Mouse (Mus musculus): Measurements from ENCODE around the gene Gpx1. TPM values are rescaled to one million over a fixed set of nuclear protein-coding genes. Genes with fewer than 3 reads are reported as not detected.

The Gpx1 gene
- polyA plus RNA-seq, 1 experiment from 2014 or later: 6,280 TPM

GRCm38 (mm10) chr9:108378234-108378633, 39.5 kb downstream of the Gpx1 start:
- no peaks in the 10 kb centered on the region for H3K9me3 ChIP-seq (replicated peaks)
- no peaks in the 10 kb centered on the region for H3K27me3 ChIP-seq
- ATAC-seq (ENCODE audit: insufficient read depth): no peak
- H3K4me2 ChIP-seq: no peak overlapping the region
- no peak overlapping the region for H3K27ac ChIP-seq (replicated peaks)
- H3K36me3 ChIP-seq (replicated peaks): peaks cover 95% of the 10 kb centered on the region
- H3K4me1 ChIP-seq (replicated peaks): no peaks in the 10 kb centered on the region
- no peak overlapping the region for H3K4me3 ChIP-seq (replicated peaks)
- 71% methylated on average over 9 of the region's 9 CpGs for WGBS (ENCODE audit: insufficient replicate concordance)
- H3K9ac ChIP-seq: no peak overlapping the region

DNA sequence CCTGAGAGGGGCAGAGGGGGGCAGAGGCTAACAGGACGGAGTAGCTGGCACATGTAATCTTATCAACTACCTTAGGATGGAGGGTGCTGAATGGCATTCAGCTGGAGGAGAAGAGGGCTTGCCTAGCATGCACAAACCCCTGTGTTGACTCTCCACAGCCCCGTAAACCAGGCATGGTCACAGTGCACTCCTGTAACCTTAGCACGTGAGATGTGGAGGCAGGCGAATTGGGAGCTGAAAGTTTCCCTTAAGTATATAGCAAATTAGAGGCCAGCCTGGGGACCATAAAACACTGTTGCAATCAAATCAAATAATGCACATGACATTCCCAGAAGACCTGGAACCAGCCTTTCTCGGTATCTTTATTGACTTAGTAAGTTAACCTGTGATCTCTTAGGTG, 40.0 kb downstream of the Gpx1 start:
- Histone ChIP-seq H3K4me3 (replicated peaks) (no peak overlapping the region), H3K9me3 (replicated peaks) (no peaks in the 10 kb centered on the region), H3K36me3 (replicated peaks) (peaks cover 95% of the 10 kb centered on the region), H3K4me1 (replicated peaks) (no peaks in the 10 kb centered on the region), H3K9ac (no peak overlapping the region), H3K27ac (replicated peaks) (no peak overlapping the region), H3K4me2 (no peak overlapping the region), H3K27me3 (no peaks in the 10 kb centered on the region)
- ATAC-seq (ENCODE audit: insufficient read depth): no peak
- WGBS (ENCODE audit: insufficient replicate concordance): 81% methylated on average over 5 of the region's 5 CpGs

DNA sequence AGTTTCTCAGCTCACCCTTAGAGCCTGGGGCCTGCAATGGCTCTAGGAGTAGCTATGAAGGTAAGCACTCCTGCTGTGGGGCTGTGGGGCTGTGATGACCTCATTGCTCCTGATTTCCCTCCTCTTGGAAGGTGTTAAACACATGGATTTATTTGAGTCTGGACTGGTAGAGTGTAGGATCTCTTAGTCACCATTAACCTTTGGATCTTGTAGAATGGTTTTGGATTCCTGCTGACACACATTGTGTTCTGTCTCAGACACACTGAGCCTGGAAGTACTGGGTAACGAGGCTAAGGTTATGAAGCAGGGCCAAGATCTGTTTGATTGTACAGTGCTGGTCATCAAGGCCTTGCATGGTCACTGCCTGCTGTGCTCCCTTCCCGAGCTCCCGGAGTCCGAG, 40.6 kb downstream of the Gpx1 start:
- H3K36me3 ChIP-seq (replicated peaks): peaks cover 95% of the 10 kb centered on the region
- H3K27me3 ChIP-seq: no peaks in the 10 kb centered on the region
- ATAC-seq (ENCODE audit: insufficient read depth): no peak
- no peaks in the 10 kb centered on the region for H3K4me1 ChIP-seq (replicated peaks)
- WGBS (ENCODE audit: insufficient replicate concordance): 92% methylated on average over 4 of the region's 4 CpGs
- no peak overlapping the region for H3K27ac ChIP-seq (replicated peaks)
- no peak overlapping the region for H3K4me2 ChIP-seq
- no peak overlapping the region for H3K9ac ChIP-seq
- no peak overlapping the region for H3K4me3 ChIP-seq (replicated peaks)
- H3K9me3 ChIP-seq (replicated peaks): no peaks in the 10 kb centered on the region

DNA sequence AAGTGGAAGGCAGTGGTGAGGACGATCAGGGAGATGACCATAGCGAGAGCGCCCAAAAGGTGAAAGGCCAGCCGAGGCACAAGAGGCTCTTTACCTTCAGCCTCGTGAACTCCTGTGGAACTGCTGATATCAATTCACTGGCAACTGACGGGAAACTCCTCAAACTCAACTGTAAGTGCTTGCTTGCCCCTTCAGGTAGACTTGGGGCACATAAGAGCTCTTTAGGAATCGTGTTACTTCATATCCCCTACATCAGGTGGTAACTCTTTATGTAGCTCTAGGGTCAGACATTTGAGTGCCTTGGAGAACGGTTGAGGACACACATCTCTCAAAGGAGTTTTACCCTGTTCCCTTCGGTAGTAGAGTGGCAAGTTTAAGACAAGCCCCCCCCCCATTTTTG, 42.7 kb downstream of the Gpx1 start:
- no peak overlapping the region for H3K4me2 ChIP-seq
- no peak overlapping the region for H3K9ac ChIP-seq
- H3K27ac ChIP-seq (replicated peaks): no peak overlapping the region
- no peaks in the 10 kb centered on the region for H3K4me1 ChIP-seq (replicated peaks)
- no peaks in the 10 kb centered on the region for H3K9me3 ChIP-seq (replicated peaks)
- no peak overlapping the region for H3K4me3 ChIP-seq (replicated peaks)
- peaks cover 96% of the 10 kb centered on the region for H3K36me3 ChIP-seq (replicated peaks)
- WGBS (ENCODE audit: insufficient replicate concordance): 88% methylated on average over 9 of the region's 9 CpGs
- ATAC-seq (ENCODE audit: insufficient read depth): no peak
- H3K27me3 ChIP-seq: no peaks in the 10 kb centered on the region

GRCm38 (mm10) chr9:108385006-108385405, 46.3 kb downstream of the Gpx1 start:
- ATAC-seq (ENCODE audit: insufficient read depth): no peak
- Histone ChIP-seq H3K4me2 (no peak overlapping the region), H3K4me1 (replicated peaks) (no peaks in the 10 kb centered on the region), H3K4me3 (replicated peaks) (no peak overlapping the region), H3K9me3 (replicated peaks) (no peaks in the 10 kb centered on the region), H3K27ac (replicated peaks) (no peak overlapping the region), H3K9ac (no peak overlapping the region), H3K27me3 (no peaks in the 10 kb centered on the region), H3K36me3 (replicated peaks) (peaks cover 97% of the 10 kb centered on the region)
- WGBS (ENCODE audit: insufficient replicate concordance): 77% methylated on average over 7 of the region's 7 CpGs

DNA sequence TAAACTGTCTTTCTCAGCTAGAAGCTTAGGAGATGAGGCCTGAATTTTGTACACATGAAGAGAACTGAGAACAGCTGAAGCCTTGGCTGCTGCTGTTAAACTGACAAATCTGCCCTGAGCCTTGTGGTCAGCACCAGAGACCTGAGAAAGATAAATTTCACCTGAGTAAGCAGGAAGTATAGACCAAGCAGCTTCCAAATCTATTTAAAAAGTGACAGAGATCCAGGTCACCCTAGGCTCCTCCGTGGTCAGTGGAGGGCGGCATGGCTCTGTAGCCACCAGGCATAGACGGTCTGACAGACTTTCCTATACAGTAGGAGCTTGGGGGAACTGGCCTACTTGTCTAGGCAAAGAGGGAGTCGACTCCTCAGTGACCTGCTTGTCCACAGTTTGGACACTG, 48.1 kb downstream of the Gpx1 start:
- WGBS (ENCODE audit: insufficient replicate concordance): 89% methylated on average over 4 of the region's 4 CpGs
- Histone ChIP-seq H3K27ac (replicated peaks) (no peak overlapping the region), H3K27me3 (no peaks in the 10 kb centered on the region), H3K9me3 (replicated peaks) (no peaks in the 10 kb centered on the region), H3K4me2 (no peak overlapping the region), H3K9ac (no peak overlapping the region), H3K4me1 (replicated peaks) (no peaks in the 10 kb centered on the region), H3K4me3 (replicated peaks) (no peak overlapping the region), H3K36me3 (replicated peaks) (peaks cover 97% of the 10 kb centered on the region)
- no peak for ATAC-seq (ENCODE audit: insufficient read depth)

- Histone ChIP-seq H3K9ac (no peak overlapping the region), H3K4me2 (no peak overlapping the region), H3K27ac (replicated peaks) (no peak overlapping the region), H3K4me1 (replicated peaks) (no peaks in the 10 kb centered on the region), H3K36me3 (replicated peaks) (peaks cover 97% of the 10 kb centered on the region), H3K9me3 (replicated peaks) (no peaks in the 10 kb centered on the region), H3K27me3 (no peaks in the 10 kb centered on the region), H3K4me3 (replicated peaks) (no peak overlapping the region)
- no peak for ATAC-seq (ENCODE audit: insufficient read depth)
- WGBS (ENCODE audit: insufficient replicate concordance): 88% methylated on average over 10 of the region's 10 CpGs
Observed at GRCm38 (mm10) chr9:108388601-108389000, 49.9 kb downstream of the Gpx1 start.

- H3K9me3 ChIP-seq (replicated peaks): no peaks in the 10 kb centered on the region
- H3K4me2 ChIP-seq: no peak overlapping the region
- no peak overlapping the region for H3K9ac ChIP-seq
- 74% methylated on average over 6 of the region's 6 CpGs for WGBS (ENCODE audit: insufficient replicate concordance)
- no peaks in the 10 kb centered on the region for H3K4me1 ChIP-seq (replicated peaks)
- H3K36me3 ChIP-seq (replicated peaks): peaks cover 90% of the 10 kb centered on the region
- H3K4me3 ChIP-seq (replicated peaks): no peak overlapping the region
- no peak overlapping the region for H3K27ac ChIP-seq (replicated peaks)
- H3K27me3 ChIP-seq: no peaks in the 10 kb centered on the region
- ATAC-seq (ENCODE audit: insufficient read depth): no peak
Observed at GRCm38 (mm10) chr9:108389220-108389619, 50.5 kb downstream of the Gpx1 start.

Other genes with a start within 250 kb of the Gpx1 start
- gene Apeh, start 244.3 kb upstream of the Gpx1 start, polyA plus RNA-seq (2015; fragmentation: Nextera tagmentation; extraction: Ambion mirVana): 194 and 242 TPM in 2 replicates
- gene Bsn, start 148.5 kb upstream of the Gpx1 start, polyA plus RNA-seq (2015; fragmentation: Nextera tagmentation; extraction: Ambion mirVana): 1.4 TPM in 2 replicates
- gene Dag1, start 74.9 kb upstream of the Gpx1 start, polyA plus RNA-seq (2015; fragmentation: Nextera tagmentation; extraction: Ambion mirVana): 16.0 and 18.2 TPM in 2 replicates
- 5.8 and 6.7 TPM in 2 replicates for gene Nicn1, start 48.5 kb upstream of the Gpx1 start, polyA plus RNA-seq (2015; fragmentation: Nextera tagmentation; extraction: Ambion mirVana)
- 11.9 and 13.3 TPM in 2 replicates for gene Amt, start 42.0 kb upstream of the Gpx1 start, polyA plus RNA-seq (2015; fragmentation: Nextera tagmentation; extraction: Ambion mirVana)
- 190 and 202 TPM in 2 replicates for gene Rhoa, start 32.8 kb upstream of the Gpx1 start, polyA plus RNA-seq (2015; fragmentation: Nextera tagmentation; extraction: Ambion mirVana)
- gene Tcta, start 32.7 kb upstream of the Gpx1 start, polyA plus RNA-seq (2015; fragmentation: Nextera tagmentation; extraction: Ambion mirVana): 14.1 and 14.4 TPM in 2 replicates
- 65.1 and 76.5 TPM in 2 replicates for gene Usp4, start 8.9 kb downstream of the Gpx1 start, polyA plus RNA-seq (2015; fragmentation: Nextera tagmentation; extraction: Ambion mirVana)
- gene 1700102P08Rik, start 53.9 kb downstream of the Gpx1 start, polyA plus RNA-seq (2015; fragmentation: Nextera tagmentation; extraction: Ambion mirVana): 0.41 and 0.86 TPM in 2 replicates
- gene Ccdc36, start 89.6 kb downstream of the Gpx1 start, polyA plus RNA-seq (2015; fragmentation: Nextera tagmentation; extraction: Ambion mirVana): 0.03 and 0.17 TPM in 2 replicates
- not detected in 2 replicates for gene BC048562, start 97.6 kb downstream of the Gpx1 start, polyA plus RNA-seq (2015; fragmentation: Nextera tagmentation; extraction: Ambion mirVana)
- gene Ccdc71, start 121.6 kb downstream of the Gpx1 start, polyA plus RNA-seq (2015; fragmentation: Nextera tagmentation; extraction: Ambion mirVana): 18.7 and 19.4 TPM in 2 replicates
- gene Klhdc8b, start 122.7 kb downstream of the Gpx1 start, polyA plus RNA-seq (2015; fragmentation: Nextera tagmentation; extraction: Ambion mirVana): 12.5 and 15.9 TPM in 2 replicates
- 8.5 and 9.0 TPM in 2 replicates for gene Lamb2, start 140.8 kb downstream of the Gpx1 start, polyA plus RNA-seq (2015; fragmentation: Nextera tagmentation; extraction: Ambion mirVana)
- 26.1 and 31.1 TPM in 2 replicates for gene Usp19, start 151.7 kb downstream of the Gpx1 start, polyA plus RNA-seq (2015; fragmentation: Nextera tagmentation; extraction: Ambion mirVana)
- gene Qars, start 168.8 kb downstream of the Gpx1 start, polyA plus RNA-seq (2015; fragmentation: Nextera tagmentation; extraction: Ambion mirVana): 52.6 and 61.9 TPM in 2 replicates
- 43.0 and 43.5 TPM in 2 replicates for gene Qrich1, start 177.9 kb downstream of the Gpx1 start, polyA plus RNA-seq (2015; fragmentation: Nextera tagmentation; extraction: Ambion mirVana)
- gene Impdh2, start 221.4 kb downstream of the Gpx1 start, polyA plus RNA-seq (2015; fragmentation: Nextera tagmentation; extraction: Ambion mirVana): 91.3 and 93.7 TPM in 2 replicates
- 25.6 and 26.2 TPM in 2 replicates for gene Ndufaf3, start 228.5 kb downstream of the Gpx1 start, polyA plus RNA-seq (2015; fragmentation: Nextera tagmentation; extraction: Ambion mirVana)
- gene Dalrd3, start 231.0 kb downstream of the Gpx1 start, polyA plus RNA-seq (2015; fragmentation: Nextera tagmentation; extraction: Ambion mirVana): 29.2 and 34.2 TPM in 2 replicates
- 11.4 and 12.1 TPM in 2 replicates for gene Wdr6, start 239.8 kb downstream of the Gpx1 start, polyA plus RNA-seq (2015; fragmentation: Nextera tagmentation; extraction: Ambion mirVana)